Mouse (Mus musculus): ENCODE data around the gene Spcs2.

GRCm38 (mm10) chr7:99873965-99874364 is 10.7 kb upstream of the Spcs2 start:
- no peak for TF ChIP-seq CTCF (IDR thresholded peaks at IDR 0.05; ENCODE audit: low read depth, low read length)
- no peak for TF ChIP-seq TAL1 (conservative IDR thresholded peaks at IDR 0.05; ENCODE audit: low read depth, low read length)
- TF ChIP-seq POLR2AphosphoS5 (IDR thresholded peaks at IDR 0.05; ENCODE audit: insufficient replicate concordance, low read depth, low read length): no peak
- TF ChIP-seq GATA1 (IDR thresholded peaks at IDR 0.05; ENCODE audit: borderline replicate concordance, low read length): no peak
- TF ChIP-seq GATA2 (IDR thresholded peaks at IDR 0.05; ENCODE audit: borderline replicate concordance, low read depth, low read length): no peak
